Mouse (Mus musculus) ovary, postnatal 36 days (tissue): ENCODE results near the gene Cfap99.
A peak's percentile ranks its signal among the peaks of the same experiment; 100 is the strongest.

ENCODE experiments used
- DNase-seq: peaks from one replicate; pipeline ENCODE4 v3.0.0; 2022; ENCODE audit warnings: low spot score, mixed read lengths

The Cfap99 gene

DNA sequence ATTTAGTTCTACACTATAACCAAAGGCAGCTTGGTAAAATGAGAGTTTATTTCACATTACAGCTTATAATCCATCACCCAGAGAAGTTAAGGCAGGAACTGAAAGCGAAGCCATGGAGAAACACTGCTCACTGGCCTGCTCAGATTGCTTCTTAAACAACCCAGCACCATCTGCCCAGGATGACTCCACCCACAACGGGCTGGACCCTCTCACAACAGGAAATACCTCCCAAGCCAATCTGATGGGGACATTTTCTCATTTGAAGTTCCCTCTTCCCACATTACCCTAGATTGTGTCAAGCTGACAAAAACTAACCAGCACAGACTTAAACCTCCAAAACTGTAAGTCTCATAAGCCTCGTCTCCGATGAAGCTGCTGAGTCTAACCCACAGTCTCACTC, 10.3 kb upstream of the Cfap99 start:
- DNase-seq = no peak

GRCm38 (mm10) chr5:34279214-34279613, 9.2 kb upstream of the Cfap99 start:
- DNase-seq = no peak

GRCm38 (mm10) chr5:34280976-34281375, 7.4 kb upstream of the Cfap99 start:
- DNase-seq = no peak

- DNase-seq = no peak
These were observed 5.0 kb upstream of the Cfap99 start for GRCm38 (mm10) chr5:34283355-34283754.

- DNase-seq = no peak
These were observed 4.1 kb upstream of the Cfap99 start for GRCm38 (mm10) chr5:34284156-34284750.

- no peak for DNase-seq
These were observed 3.1 kb upstream of the Cfap99 start for GRCm38 (mm10) chr5:34285285-34285684.

GRCm38 (mm10) chr5:34286516-34286915, 1.9 kb upstream of the Cfap99 start:
- DNase-seq = no peak

- peak; percentile 13 for DNase-seq
These were observed 1.2 kb upstream of the Cfap99 start for GRCm38 (mm10) chr5:34287001-34287837.

GRCm38 (mm10) chr5:34287838-34288145, 608 bp upstream of the Cfap99 start:
- no peak for DNase-seq

DNA sequence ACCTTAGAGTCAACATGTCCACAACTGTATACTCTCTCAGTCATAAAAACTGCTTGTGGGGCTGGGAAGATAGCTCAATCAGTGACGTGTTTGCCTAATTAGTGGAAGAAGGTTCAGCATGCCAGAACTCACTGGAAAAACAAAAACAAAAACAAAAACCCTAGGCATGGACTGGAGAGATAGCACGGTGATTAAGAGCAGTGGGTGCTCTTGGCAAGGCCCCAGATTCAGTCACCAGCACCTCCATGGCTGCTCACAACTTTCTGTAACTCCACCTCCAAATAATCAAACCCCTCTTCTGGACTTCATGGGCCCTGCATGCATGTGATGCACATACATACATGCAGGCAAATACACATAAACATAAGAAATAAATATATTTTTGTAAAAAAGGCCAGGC, 886 bp downstream of the Cfap99 start:
- DNase-seq = no peak

DNA sequence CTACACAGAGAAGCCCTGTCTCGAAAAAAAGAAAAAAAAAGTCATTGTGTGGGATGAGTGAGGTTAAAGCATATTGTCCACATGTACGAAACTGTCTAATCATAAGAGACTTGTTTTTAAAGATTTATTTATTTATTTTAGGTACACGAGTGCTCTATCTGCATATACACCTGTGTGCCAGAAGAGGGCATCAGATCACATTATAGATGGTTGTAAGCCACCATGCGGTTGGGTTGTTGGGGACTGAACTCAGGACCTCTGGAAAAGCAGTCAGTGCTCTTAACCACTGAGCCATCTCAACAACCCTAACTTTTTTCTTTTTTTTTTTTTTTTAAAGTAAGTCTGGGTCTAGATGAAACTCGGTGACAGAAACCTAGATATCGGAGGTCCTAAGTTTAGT, 5.0 kb downstream of the Cfap99 start:
- DNase-seq = no peak

DNA sequence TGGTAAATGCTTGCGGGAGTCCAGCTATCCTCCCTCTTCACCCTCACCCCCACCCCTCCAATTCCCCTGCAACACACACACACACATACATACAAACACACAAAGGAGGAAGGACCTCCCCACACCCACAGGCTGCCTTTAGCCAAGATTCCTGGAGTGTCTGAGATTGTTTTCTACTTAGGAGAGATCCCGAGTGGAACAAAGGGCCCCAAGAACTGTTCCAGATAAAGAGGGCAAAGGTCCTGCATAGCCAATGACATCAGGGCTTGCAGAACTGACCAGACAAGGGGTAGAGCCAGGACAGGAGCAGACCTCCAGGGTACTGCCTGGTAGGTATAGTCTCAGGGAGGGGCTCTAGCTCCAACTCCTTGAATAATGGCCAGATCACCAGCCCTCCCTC, 6.3 kb downstream of the Cfap99 start:
- no peak for DNase-seq

GRCm38 (mm10) chr5:34295141-34295540, 6.7 kb downstream of the Cfap99 start:
- no peak for DNase-seq

- DNase-seq = no peak
These were observed 9.7 kb downstream of the Cfap99 start for GRCm38 (mm10) chr5:34298061-34298460.

DNA sequence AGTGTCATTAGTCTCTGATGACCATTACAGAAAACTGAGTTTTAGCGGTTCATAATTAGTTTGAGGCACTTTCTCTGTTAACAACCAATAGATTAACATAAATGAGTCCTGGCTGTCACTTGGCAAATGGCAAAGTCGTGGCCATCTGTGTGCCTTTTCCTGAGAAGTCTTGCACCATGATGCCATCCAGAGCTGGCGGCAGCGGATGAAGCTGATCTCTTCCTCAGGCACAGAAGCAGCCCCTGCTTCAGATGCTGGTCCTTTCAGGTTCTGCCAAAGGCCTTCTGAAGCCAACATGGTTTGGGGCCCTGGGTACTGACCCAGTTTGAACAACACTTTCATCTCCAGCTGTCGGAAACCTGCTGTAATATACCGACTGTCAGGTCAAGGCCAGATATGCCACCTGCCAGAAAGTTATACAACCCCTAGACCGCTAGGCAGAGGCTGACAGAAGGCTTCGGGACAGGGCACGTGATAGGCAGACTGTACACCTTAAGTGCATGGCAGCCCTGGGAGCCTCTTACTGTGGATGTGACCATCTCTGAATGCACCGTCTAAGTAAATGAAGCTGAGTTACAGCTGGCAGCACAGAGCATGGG, 10.6 kb downstream of the Cfap99 start:
- no peak for DNase-seq

GRCm38 (mm10) chr5:34302377-34302776, 14.0 kb downstream of the Cfap99 start:
- no peak for DNase-seq

- no peak for DNase-seq
These were observed 20.6 kb downstream of the Cfap99 start for GRCm38 (mm10) chr5:34309016-34309415.

GRCm38 (mm10) chr5:34319491-34320034, 31.2 kb downstream of the Cfap99 start:
- no peak for DNase-seq

GRCm38 (mm10) chr5:34321236-34321635, 32.8 kb downstream of the Cfap99 start:
- no peak for DNase-seq

DNA sequence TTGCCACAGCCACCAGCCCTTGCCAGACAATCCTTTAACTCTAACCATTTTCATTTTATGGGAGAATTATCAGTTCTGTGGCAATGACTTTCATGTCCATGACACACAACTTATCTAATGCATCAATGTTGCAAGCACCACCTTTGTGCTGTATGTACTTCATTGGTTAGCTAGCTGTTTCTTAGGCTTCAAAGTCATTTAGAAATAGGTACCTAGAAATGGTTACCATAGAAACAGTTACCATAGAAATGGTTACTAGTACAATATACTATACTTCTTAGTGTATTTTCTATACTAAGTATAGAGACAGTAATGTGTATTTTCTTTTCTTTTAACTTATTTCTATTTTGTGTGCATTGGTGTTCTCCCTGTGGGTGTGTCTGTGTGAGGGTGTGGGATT, 36.9 kb downstream of the Cfap99 start:
- no peak for DNase-seq

GRCm38 (mm10) chr5:34326249-34326691, 37.9 kb downstream of the Cfap99 start:
- DNase-seq = no peak

DNA sequence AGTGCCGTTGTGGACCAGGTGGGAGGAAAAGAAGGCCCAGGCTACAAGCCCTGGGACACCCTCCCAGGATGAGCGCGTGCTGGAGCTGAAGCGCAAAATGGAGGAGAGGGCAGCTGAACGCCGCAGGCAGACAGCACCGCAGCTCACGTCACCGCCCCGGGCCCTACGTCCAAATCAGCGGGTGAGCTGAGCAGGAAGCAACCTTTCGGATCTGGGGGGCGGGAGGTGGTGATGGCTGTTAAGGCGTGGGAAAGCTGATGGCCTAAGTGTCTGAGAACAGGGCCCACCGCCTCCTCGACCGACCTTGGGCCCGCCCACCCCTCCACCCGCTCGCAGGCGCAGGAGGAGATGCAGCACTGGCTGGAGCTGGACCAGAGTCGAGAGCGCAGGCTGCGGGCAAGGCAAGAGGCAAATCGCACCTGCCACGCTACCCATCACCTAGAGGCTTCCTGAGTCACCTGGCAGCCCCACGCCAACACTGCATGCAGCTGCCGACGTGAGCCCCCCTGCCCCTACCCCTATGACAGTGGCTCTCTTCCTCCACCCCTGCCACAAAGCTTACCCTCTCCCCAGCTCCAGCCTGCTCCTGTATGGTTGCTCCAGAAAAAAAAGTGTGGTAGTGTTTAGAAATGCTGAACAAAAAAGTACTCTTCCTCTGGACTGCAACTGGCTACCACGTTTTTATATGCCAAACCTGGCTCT, 38.6 kb downstream of the Cfap99 start:
- peak; percentile 48 for DNase-seq
